Mouse (Mus musculus) liver, postnatal 0 days (tissue): ENCODE measurements around the gene Adcy7.

ENCODE experiments used
- CTCF ChIP-seq: sonication (generic); IDR thresholded peaks from 2 replicates; pipeline ENCODE4 v1.5.1; 2016; ENCODE audit warnings: antibody characterized with exemption, low read depth
- EP300 ChIP-seq: IDR thresholded peaks from 2 replicates; pipeline ENCODE4 v1.6.1; 2016; ENCODE audit warnings: antibody characterized with exemption, low read depth, mild to moderate bottlenecking

- TF ChIP-seq EP300 = peak; percentile 83
- TF ChIP-seq CTCF = no peak
These were observed 90.4 kb downstream of the Adcy7 start for GRCm38 (mm10) chr8:88362446-88363150.
